Mouse (Mus musculus) C2C12 (cell line): ENCODE results near the gene Faf1. TPM values are rescaled to one million over a fixed set of nuclear protein-coding genes. Genes with fewer than 3 reads are reported as not detected.

Experiments used
- H3K27me3 ChIP-seq: one replicate; pipeline ENCODE4 v1.6.1; 2011; ENCODE audit not compliant: control insufficient read depth, insufficient read depth, insufficient read length
- H3K36me3 ChIP-seq: one replicate; pipeline ENCODE4 v1.6.1; 2011; ENCODE audit not compliant: control insufficient read depth, insufficient read depth
- H3K4me3 ChIP-seq: one replicate; pipeline ENCODE4 v1.5.1; 2011; ENCODE audit warnings: mild to moderate bottlenecking, control low read depth; ENCODE audit not compliant: poor library complexity, insufficient read depth, severe bottlenecking
- H3K79me2 ChIP-seq: one replicate; pipeline ENCODE4 v1.6.1; 2011; ENCODE audit not compliant: control insufficient read depth, insufficient read depth
- H3K79me3 ChIP-seq: one replicate; pipeline ENCODE4 v1.6.1; 2011; ENCODE audit warnings: low read depth, control low read depth
- H3ac ChIP-seq: one replicate; pipeline ENCODE3; 2011; ENCODE audit warnings: low read depth; ENCODE audit not compliant: control insufficient read depth, insufficient read length
- CEBPB ChIP-seq: IDR thresholded peaks from one replicate; pipeline ENCODE4 v1.6.1; 2011; ENCODE audit warnings: low read depth, mild to moderate bottlenecking, control low read depth, moderate library complexity
- CTCF ChIP-seq: IDR thresholded peaks from one replicate; pipeline ENCODE4 v1.5.1; 2011; ENCODE audit not compliant: control insufficient read depth, insufficient read depth, insufficient read length
- FOSL1 ChIP-seq: IDR thresholded peaks from one replicate; pipeline ENCODE4 v1.8.0; 2011; ENCODE audit warnings: mild to moderate bottlenecking, low read length; ENCODE audit not compliant: poor library complexity, insufficient read depth, severe bottlenecking
- MAX ChIP-seq: IDR thresholded peaks from one replicate; pipeline ENCODE4 v1.6.1; 2011; ENCODE audit warnings: mild to moderate bottlenecking, control low read depth
- MYOD1 ChIP-seq: IDR thresholded peaks from one replicate; pipeline ENCODE4 v1.6.1; 2011; ENCODE audit warnings: low read depth; ENCODE audit not compliant: control insufficient read depth, insufficient read length
- MYOG ChIP-seq: IDR thresholded peaks from one replicate; pipeline ENCODE4 v1.6.1; 2011; ENCODE audit not compliant: control insufficient read depth, insufficient read length; ENCODE audit errors: extremely low read depth
- USF1 ChIP-seq: IDR thresholded peaks from one replicate; pipeline ENCODE4 v1.6.1; 2011; ENCODE audit warnings: low read depth, mild to moderate bottlenecking, control low read depth, moderate library complexity
- polyA plus RNA-seq: library from polyadenylated mRNA; unstranded; fragments of >200 nt; fragmentation: generic; extraction: Trizol; gene quantifications from one replicate; pipeline ENCODE4 v1.2.1, GENCODE M21; 2012; ENCODE audit warnings: missing spikeins

Gene Faf1
- polyA plus RNA-seq, 1 experiment = 21.4 TPM

DNA sequence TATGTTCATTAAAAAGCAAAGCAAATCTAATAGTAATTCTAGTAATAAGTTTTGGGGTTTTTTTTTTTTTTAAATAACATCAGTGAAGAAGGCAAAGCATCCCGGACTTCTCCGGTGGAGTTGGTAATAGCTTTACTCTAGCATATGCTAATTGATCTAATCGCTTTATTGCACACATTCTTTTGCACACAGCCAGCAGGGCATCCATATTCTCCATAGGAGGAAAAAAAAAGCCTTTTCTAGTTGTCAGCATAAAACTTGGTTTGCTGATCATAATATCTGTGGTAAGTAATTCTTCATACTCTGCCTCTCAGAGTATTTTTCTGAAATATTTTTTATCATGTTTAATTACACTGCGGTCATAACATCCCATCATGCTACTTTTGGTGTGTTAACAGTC is 185.9 kb downstream of the Faf1 start:
- Histone ChIP-seq H3K4me3 (no peak overlapping the region), H3ac (no peak overlapping the region), H3K79me3 (no peaks in the 10 kb centered on the region), H3K27me3 (no peaks in the 10 kb centered on the region), H3K36me3 (peaks cover 20% of the 10 kb centered on the region), H3K79me2 (no peaks in the 10 kb centered on the region)
- TF ChIP-seq CTCF (no peak), MYOG (no peak), CEBPB (no peak), MAX (no peak), USF1 (no peak), MYOD1 (no peak), FOSL1 (no peak)

DNA sequence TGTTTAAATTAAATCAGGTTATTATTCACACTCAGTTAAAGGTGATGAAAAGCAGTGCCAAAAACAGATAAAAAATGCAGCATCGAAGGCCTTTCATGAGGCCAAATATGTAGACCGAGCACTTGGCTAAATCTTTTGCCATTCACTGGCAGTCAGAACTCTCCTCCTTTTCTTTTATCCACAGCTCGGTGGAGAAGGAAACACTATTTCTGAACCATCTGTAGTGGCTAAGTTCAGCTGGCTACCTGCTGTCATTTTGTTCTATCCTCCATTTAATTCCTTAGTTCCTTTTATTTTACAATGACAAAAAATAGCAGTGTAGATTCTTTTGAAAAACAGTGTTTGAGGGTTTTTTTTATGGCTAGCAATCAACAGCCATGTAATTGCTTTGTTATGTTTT is 186.6 kb downstream of the Faf1 start:
- Histone ChIP-seq H3K27me3 (no peaks in the 10 kb centered on the region), H3K79me2 (no peaks in the 10 kb centered on the region), H3K79me3 (no peaks in the 10 kb centered on the region), H3K4me3 (no peak overlapping the region), H3ac (no peak overlapping the region), H3K36me3 (peaks cover 20% of the 10 kb centered on the region)
- TF ChIP-seq CEBPB = no peak
- TF ChIP-seq MAX = no peak

DNA sequence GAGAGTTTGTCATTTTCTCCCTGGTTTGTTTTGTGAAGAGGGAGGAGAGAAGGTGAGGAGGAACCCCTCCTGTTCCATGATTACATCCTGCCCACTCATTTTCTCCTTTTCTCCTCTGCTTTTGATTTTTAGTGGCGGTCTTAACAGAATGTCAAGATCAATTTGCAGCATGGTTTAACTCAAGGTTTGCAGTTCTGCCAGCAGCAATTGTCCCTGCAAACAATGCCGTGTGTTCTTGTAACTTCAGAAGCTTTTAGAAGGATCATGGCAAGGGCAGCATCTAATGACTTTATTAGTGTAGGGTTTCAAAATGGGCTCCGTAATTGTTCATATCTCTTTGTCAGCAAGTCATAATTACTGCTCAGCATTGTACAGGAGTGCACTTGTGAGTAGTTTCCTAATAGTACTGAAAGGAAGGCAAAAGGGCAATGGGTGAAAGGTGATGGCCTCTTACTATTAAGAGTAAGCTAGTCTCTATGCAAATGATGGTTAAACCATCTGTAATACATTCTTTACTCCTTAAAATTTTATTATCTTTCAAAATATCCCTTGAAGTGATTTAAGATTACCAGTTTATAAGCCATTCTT is 192.6 kb downstream of the Faf1 start:
- Histone ChIP-seq H3K79me2 (no peaks in the 10 kb centered on the region), H3K27me3 (no peaks in the 10 kb centered on the region), H3ac (no peak overlapping the region), H3K79me3 (no peaks in the 10 kb centered on the region), H3K4me3 (no peak overlapping the region), H3K36me3 (peaks cover 3% of the 10 kb centered on the region)
- TF ChIP-seq FOSL1 = no peak
- no peak for TF ChIP-seq MYOD1
- TF ChIP-seq MAX = no peak
- no peak for TF ChIP-seq USF1
- no peak for TF ChIP-seq CTCF
- TF ChIP-seq MYOG = no peak
- no peak for TF ChIP-seq CEBPB

DNA sequence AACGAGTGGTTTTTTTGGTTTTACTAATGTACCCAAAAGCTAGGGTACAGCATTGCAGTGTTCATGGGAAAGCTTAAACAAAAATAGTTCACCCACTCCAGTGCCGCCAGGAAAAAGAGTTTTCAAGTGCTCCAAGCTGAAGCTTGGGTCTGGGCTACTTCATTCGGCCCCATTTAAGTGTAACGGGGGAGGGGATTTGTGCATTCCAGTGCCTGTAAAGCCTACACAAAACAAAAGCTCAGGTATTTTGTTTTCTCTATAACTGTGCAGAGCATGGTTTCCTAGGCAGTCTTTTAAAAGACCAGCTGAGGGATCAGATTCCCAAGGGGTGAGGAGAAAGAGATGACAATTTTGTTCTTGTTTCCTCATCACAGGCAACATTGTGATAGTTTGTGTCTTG is 207.9 kb downstream of the Faf1 start:
- H3K79me3 ChIP-seq = no peaks in the 10 kb centered on the region
- peaks cover 19% of the 10 kb centered on the region for H3K36me3 ChIP-seq
- no peak overlapping the region for H3ac ChIP-seq
- no peak overlapping the region for H3K4me3 ChIP-seq
- H3K79me2 ChIP-seq = no peaks in the 10 kb centered on the region
- TF ChIP-seq FOSL1 = no peak
- no peak for TF ChIP-seq MYOD1
- TF ChIP-seq CEBPB = no peak
- no peak for TF ChIP-seq MAX
- no peak for TF ChIP-seq CTCF
- no peak for TF ChIP-seq USF1
- no peak for TF ChIP-seq MYOG
- no peaks in the 10 kb centered on the region for H3K27me3 ChIP-seq

DNA sequence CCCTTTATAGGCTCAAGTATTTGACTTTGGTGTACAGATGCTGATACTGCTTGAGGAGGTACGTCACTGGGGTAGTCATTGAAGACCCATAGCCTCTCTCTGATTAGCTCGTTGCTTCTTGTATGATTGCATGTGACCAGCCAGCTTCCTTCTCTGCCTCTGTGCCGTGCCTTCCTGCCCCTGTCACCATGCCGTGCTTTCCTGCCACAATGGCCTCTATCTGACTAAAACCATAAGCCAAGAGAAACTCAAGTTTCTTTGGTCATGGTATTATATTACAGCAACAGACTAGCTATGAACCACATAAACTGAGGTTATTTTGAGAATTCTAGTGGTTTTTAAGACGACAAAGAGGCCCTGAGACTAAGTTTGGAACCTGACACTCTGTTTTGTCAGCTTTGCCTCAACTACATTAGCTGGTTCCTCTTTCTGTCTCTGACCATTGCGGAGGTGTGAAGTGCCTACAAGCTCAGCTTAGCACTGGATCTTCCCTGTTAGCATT is 211.5 kb downstream of the Faf1 start:
- H3K79me2 ChIP-seq = no peaks in the 10 kb centered on the region
- TF ChIP-seq FOSL1 (no peak), MYOD1 (no peak), MAX (no peak), MYOG (no peak), CEBPB (no peak), CTCF (no peak), USF1 (no peak)
- no peak overlapping the region for H3K4me3 ChIP-seq
- peaks cover 24% of the 10 kb centered on the region for H3K36me3 ChIP-seq
- H3K79me3 ChIP-seq = no peaks in the 10 kb centered on the region
- H3ac ChIP-seq = no peak overlapping the region
- no peaks in the 10 kb centered on the region for H3K27me3 ChIP-seq

DNA sequence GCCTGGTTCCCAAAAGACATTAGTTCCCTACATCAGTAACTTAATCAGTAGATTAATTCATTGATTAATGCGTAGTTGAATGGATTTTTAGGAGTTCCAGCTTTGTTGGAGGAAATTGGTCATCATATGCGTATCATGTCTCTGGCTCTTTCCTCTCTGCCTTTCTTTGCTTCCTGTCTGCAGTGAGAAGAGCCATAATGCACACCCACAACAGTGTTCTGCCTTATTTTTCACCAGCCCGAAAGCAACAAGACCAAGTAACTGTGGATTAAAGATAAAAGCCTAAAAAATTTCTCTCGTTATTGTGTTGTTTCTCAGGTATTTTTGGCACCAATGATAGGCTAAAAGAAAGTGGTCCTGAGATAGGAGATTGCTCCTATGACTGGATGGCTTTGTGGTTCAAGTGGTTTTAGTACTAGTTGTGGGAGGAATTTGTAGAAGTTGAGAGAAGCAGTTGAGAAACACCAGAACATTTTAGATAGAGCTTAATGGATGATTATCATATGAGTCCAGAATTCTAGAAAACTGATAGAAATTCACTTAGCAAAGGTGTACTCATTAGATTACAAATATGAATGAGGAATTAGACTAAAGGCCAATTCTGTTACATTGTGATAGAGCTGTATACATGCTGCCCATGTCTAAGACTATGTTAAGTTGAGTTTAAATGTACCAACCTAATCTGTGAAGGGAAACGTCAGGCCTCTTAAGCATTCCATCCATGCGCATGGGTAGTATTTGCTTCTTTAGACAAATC is 221.6 kb downstream of the Faf1 start:
- Histone ChIP-seq H3K36me3 (peaks cover 12% of the 10 kb centered on the region), H3K27me3 (no peaks in the 10 kb centered on the region), H3K4me3 (no peak overlapping the region), H3ac (no peak overlapping the region), H3K79me3 (no peaks in the 10 kb centered on the region), H3K79me2 (no peaks in the 10 kb centered on the region)
- no peak for TF ChIP-seq FOSL1
- no peak for TF ChIP-seq USF1
- no peak for TF ChIP-seq CEBPB
- no peak for TF ChIP-seq MYOD1
- no peak for TF ChIP-seq CTCF
- no peak for TF ChIP-seq MAX
- no peak for TF ChIP-seq MYOG
